Mouse (Mus musculus) megakaryocyte, embryonic 14.5 days (primary cell): ENCODE data around the gene Mxd3.

Experiments used
- FLI1 ChIP-seq: IDR thresholded peaks from 2 replicates; pipeline ENCODE4 v1.6.1; 2012; ENCODE audit warnings: low read length, inconsistent platforms, mixed read lengths
- GATA1 ChIP-seq: IDR thresholded peaks from 3 replicates; pipeline ENCODE4 v1.6.1; 2012; ENCODE audit warnings: mixed read lengths, low read length, inconsistent platforms, borderline replicate concordance

DNA sequence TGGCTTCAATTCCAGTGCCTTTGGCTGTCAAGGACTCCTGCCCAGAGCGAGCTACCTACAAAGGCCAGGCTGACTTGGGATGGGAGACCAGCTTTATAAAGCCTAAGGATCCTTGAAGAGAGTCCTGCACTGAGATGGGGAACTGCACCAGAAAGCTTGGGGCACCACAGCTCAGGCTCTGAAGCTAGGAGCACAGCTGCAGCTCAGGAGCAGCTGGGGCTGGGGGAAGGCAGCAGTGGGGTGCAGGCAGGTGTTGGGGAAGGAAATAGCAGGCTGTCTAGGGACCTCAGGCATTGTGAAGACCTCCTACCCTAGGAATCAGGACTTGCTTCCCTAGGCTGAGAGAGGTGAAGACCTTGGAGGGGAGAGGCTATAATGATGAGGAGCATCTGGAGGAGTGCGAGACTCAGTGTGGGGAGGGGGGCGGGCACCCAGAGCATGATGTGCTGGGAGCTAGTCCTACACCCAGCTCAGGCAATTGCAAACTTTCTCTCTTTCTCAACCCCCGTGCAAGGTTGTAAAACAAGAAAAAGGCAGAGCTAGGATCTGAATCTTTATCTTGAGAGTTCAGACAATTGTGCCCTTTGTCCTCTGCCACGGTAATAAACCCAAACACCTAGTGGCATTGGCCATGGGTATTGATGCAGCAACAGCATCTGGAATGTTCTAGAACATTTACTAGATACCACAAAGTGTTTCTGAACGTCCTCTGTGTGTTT, 44.7 kb upstream of the Mxd3 start:
- TF ChIP-seq GATA1 = no peak
- TF ChIP-seq FLI1 = no peak
